Comparison of ENCODE assay signal across 35 mouse cellular contexts in genomic region chrX:13599373-13599772, GRCm38 (mm10). TPM values are rescaled to one million over a fixed set of nuclear protein-coding genes. Genes with fewer than 3 reads are reported as not detected.
DNase-seq lines count a peak whose midpoint lies in the region; ATAC-seq and TF ChIP-seq lines count a peak whose summit lies in the region.
"Had no signal": no experiment of that assay in that cellular context is flagged by ENCODE, and none has a peak within 500 bp of the region (broad histone marks: within the 10 kb centered on the region; RNA-seq: fewer than 3 reads in every experiment).

No protein-coding gene starts in this region.

- intact Hi-C loops in gastrocnemius, postnatal 36 days (cut with DNase I), result no loop called here

- 35% methylated on average over 2 of the region's 2 CpGs for WGBS in spleen, adult 2 months

- peak in 1 of 2 experiments; percentile 42 for DNase-seq in spleen, adult 2 months (ENCODE audit: low read depth in 1 of 2, low spot score in 2 of 2)
- no peak for DNase-seq in spleen, adult 18-20 months
- DNase-seq in ovary, postnatal 36 days (ENCODE audit: low spot score), result no peak
- DNase-seq in neural tube, embryonic 10.5 days (ENCODE audit: extremely low spot score, low spot score), result no peak
- no peak for DNase-seq in gastrocnemius, postnatal 36 days
- DNase-seq: adrenal gland, adult 2 months; adrenal gland, postnatal 36 days; cerebellum, adult 8-10 months; cerebellum, postnatal 25 days; embryo, embryonic 11 days; gastrocnemius, postnatal 10 days; heart, adult 11 months; heart, postnatal 36 days; kidney, adult 8-10 months; kidney, postnatal 10 days; layer of hippocampus, postnatal 36 days; liver; lung, embryonic 14.5 days; lung, postnatal 14 days; right cerebral cortex, postnatal 4 days; thymus, adult 18-20 months; thymus, postnatal 36 days had no signal

- no peaks in the 10 kb centered on the region for H3K27me3 ChIP-seq in spleen, adult 2 months (ENCODE audit: control insufficient read depth, insufficient read depth, low read length)
- H3K27me3 ChIP-seq: embryonic facial prominence, embryonic 12.5 days; forebrain, embryonic 15.5 days; hindbrain, embryonic 12.5 days; intestine, embryonic 15.5 days; midbrain, embryonic 13.5 days had no signal

- no peaks in the 10 kb centered on the region; the same call in none of the 2 replicates for H3K4me1 ChIP-seq in spleen, adult 2 months (ENCODE audit: control insufficient read depth, insufficient read depth, insufficient read length)
- no peaks in the 10 kb centered on the region for H3K4me1 ChIP-seq in brown adipose tissue, adult 24 weeks (ENCODE audit: control insufficient read depth, insufficient read depth, insufficient read length, low read length)
- H3K4me1 ChIP-seq: embryonic facial prominence, embryonic 12.5 days; forebrain, embryonic 15.5 days; hindbrain, embryonic 12.5 days; intestine, embryonic 15.5 days; midbrain, embryonic 13.5 days had no signal

- peak overlapping the region; percentile 12; the same call in 1 of the 2 replicates for H3K27ac ChIP-seq in spleen, adult 2 months (ENCODE audit: insufficient read depth, low read length)
- peak overlapping the region; percentile 88 for H3K27ac ChIP-seq in brown adipose tissue, adult 24 weeks (replicated peaks; ENCODE audit: low read depth, low read length)
- H3K27ac ChIP-seq: embryonic facial prominence, embryonic 12.5 days; forebrain, embryonic 15.5 days; hindbrain, embryonic 12.5 days; hindbrain, postnatal 0 days; intestine, embryonic 15.5 days; liver, embryonic 14.5 days; midbrain, embryonic 13.5 days; stomach, postnatal 0 days had no signal

- H3K36me3 ChIP-seq in spleen, adult 2 months (ENCODE audit: control insufficient read depth, insufficient read depth, low read length), result no peaks in the 10 kb centered on the region
- H3K36me3 ChIP-seq: embryonic facial prominence, embryonic 12.5 days; forebrain, embryonic 15.5 days; hindbrain, embryonic 12.5 days; intestine, embryonic 15.5 days; midbrain, embryonic 13.5 days had no signal

- no peak overlapping the region for H3K4me3 ChIP-seq in spleen, adult 2 months (ENCODE audit: extremely low read depth, insufficient read depth, insufficient read length)
- no peak overlapping the region for H3K4me3 ChIP-seq in brown adipose tissue, adult 24 weeks (ENCODE audit: insufficient read depth, low read depth, low read length)
- H3K4me3 ChIP-seq: embryonic facial prominence, embryonic 12.5 days; forebrain, embryonic 15.5 days; hindbrain, embryonic 12.5 days; intestine, embryonic 15.5 days; midbrain, embryonic 13.5 days had no signal

- TF ChIP-seq POLR2A in spleen, adult 2 months (IDR thresholded peaks at IDR 0.05; ENCODE audit: low read depth, low read length), result no peak

- no peak for TF ChIP-seq CTCF in spleen, adult 2 months (IDR thresholded peaks at IDR 0.05; ENCODE audit: extremely low read depth, insufficient read depth, insufficient read length, insufficient replicate concordance)

- peak; percentile 70 for ATAC-seq in megakaryocyte progenitor cell, adult 5-6 weeks (replicated peaks; ENCODE audit: poor library complexity)
- ATAC-seq: activated CD4-positive, CD25-positive, alpha-beta regulatory T cell, adult 4 months; forebrain, embryonic 15.5 days; hindbrain, postnatal 0 days; intestine, embryonic 15.5 days; midbrain, embryonic 13.5 days had no signal

RNA-seq across cellular contexts. Expression of gene Gpr34, which starts 32.5 kb away (rescaled TPM):
- polyA plus RNA-seq in spleen, adult 2 months (2012; rRNA removed), result 0.54 and 0.58 TPM in 2 replicates
- polyA plus RNA-seq in brown adipose tissue, adult 24 weeks (2012; ENCODE audit: insufficient read depth, insufficient read length, missing spikeins), result 1.6 and 2.2 TPM in 2 replicates
- 0.12 and 0.68 TPM in 2 replicates for total RNA-seq in megakaryocyte progenitor cell, adult 5-6 weeks (2015)
- 0.17 and 0.41 TPM in 2 replicates for total RNA-seq in megakaryocyte progenitor cell, adult 5-6 weeks (2017)
- under 1 TPM; 0.36 to 0.91 TPM for total RNA-seq in gastrocnemius, postnatal 36 days (2021)
- total RNA-seq: ES-E14; megakaryocyte-erythroid progenitor cell, adult 5-6 weeks had no signal
- polyA plus RNA-seq: adrenal gland, adult 2 months had no signal
